Mouse (Mus musculus): Measurements from ENCODE around the gene Kif5c. TPM values are rescaled to one million over a fixed set of nuclear protein-coding genes. Genes with fewer than 3 reads are reported as not detected.

The Kif5c gene
- polyA plus RNA-seq, 1 experiment from 2014 or later = 251 TPM

DNA sequence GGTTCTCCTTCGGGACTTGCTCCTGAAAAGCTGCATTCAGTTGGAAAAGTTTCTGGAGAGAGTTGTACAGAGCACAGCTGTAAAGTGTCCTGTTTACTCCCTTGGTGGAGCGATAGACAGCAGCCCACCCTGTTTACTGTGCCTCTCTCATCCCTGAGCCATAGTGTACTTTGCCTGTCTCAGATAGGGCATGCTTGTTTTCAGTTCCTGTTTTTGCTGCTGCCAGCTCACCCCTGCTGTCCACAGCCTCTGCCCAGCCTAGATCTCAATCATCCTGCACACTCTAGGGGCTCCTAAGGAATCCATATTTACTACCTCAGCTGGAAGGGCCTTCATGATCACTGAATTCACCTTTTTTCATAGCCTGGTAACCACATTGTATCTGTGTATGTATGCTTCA is 65.7 kb downstream of the Kif5c start:
- DNase-seq (no peak), ATAC-seq (ENCODE audit: low FRiP score, low TSS enrichment) (no peak)
- H3K4me2 ChIP-seq (ENCODE audit: low read length) = no peak overlapping the region
- 37% methylated on average over 2 of the region's 2 CpGs for WGBS
- no peak overlapping the region for H3K9ac ChIP-seq (replicated peaks; ENCODE audit: low read length)
- peak overlapping the region; percentile 74; the same call in 1 of the 2 replicates for H3K27ac ChIP-seq (replicated peaks; ENCODE audit: low read depth, low read length)
- no peaks in the 10 kb centered on the region for H3K27me3 ChIP-seq (ENCODE audit: control insufficient read depth, insufficient read depth, low read length)
- H3K4me1 ChIP-seq (ENCODE audit: control insufficient read depth, insufficient read depth, low read length) = peaks cover 27% of the 10 kb centered on the region
- H3K9me3 ChIP-seq (ENCODE audit: control insufficient read depth, low read length) = no peaks in the 10 kb centered on the region
- H3K36me3 ChIP-seq (ENCODE audit: control insufficient read depth, insufficient read depth, low read length) = peaks cover 14% of the 10 kb centered on the region; the same call in 1 of the 2 replicates
- no peak overlapping the region for H3K4me3 ChIP-seq (replicated peaks; ENCODE audit: low read depth, low read length)

- Histone ChIP-seq H3K27ac (replicated peaks; ENCODE audit: low read depth, low read length) (peak overlapping the region; percentile 15; the same call in 1 of the 2 replicates), H3K9me3 (ENCODE audit: control insufficient read depth, low read length) (no peaks in the 10 kb centered on the region), H3K27me3 (ENCODE audit: control insufficient read depth, insufficient read depth, low read length) (no peaks in the 10 kb centered on the region), H3K4me2 (ENCODE audit: low read length) (no peak overlapping the region), H3K36me3 (ENCODE audit: control insufficient read depth, insufficient read depth, low read length) (peaks cover 12% of the 10 kb centered on the region; the same call in 1 of the 2 replicates), H3K9ac (replicated peaks; ENCODE audit: low read length) (no peak overlapping the region), H3K4me1 (ENCODE audit: control insufficient read depth, insufficient read depth, low read length) (peaks cover 42% of the 10 kb centered on the region), H3K4me3 (replicated peaks; ENCODE audit: low read depth, low read length) (no peak overlapping the region)
- ATAC-seq (ENCODE audit: low FRiP score, low TSS enrichment) (peak; percentile 62; the same call in 1 of the 2 replicates), DNase-seq (peak; percentile 78)
- 22% methylated on average over 9 of the region's 9 CpGs for WGBS
Measured at GRCm38 (mm10) chr2:49690421-49690826, 71.3 kb downstream of the Kif5c start.

DNA sequence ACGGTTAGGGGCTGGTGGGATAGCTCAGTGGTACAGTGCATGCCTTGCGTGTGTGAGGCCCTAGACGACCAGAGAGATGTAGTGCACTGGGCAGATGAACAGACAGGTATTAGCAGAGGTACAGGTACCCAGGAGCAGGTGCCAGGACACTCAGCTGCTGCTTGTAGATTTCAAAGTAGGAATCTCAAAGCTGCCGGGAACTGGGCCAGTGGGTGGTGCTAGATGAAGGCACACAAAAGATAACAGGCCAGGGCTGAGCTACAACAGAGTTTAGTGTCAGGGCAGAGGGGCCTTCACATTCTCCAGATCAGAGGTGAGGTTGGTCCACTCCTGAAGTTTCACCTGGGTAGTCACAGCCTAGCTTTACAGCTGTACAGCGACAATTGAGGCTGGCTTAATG is 72.3 kb downstream of the Kif5c start:
- Histone ChIP-seq H3K36me3 (ENCODE audit: control insufficient read depth, insufficient read depth, low read length) (peaks cover 16% of the 10 kb centered on the region; the same call in 1 of the 2 replicates), H3K4me1 (ENCODE audit: control insufficient read depth, insufficient read depth, low read length) (peaks cover 43% of the 10 kb centered on the region), H3K9me3 (ENCODE audit: control insufficient read depth, low read length) (no peaks in the 10 kb centered on the region), H3K27me3 (ENCODE audit: control insufficient read depth, insufficient read depth, low read length) (no peaks in the 10 kb centered on the region), H3K9ac (replicated peaks; ENCODE audit: low read length) (no peak overlapping the region), H3K4me2 (ENCODE audit: low read length) (no peak overlapping the region), H3K27ac (replicated peaks; ENCODE audit: low read depth, low read length) (peak overlapping the region; percentile 15), H3K4me3 (replicated peaks; ENCODE audit: low read depth, low read length) (no peak overlapping the region)
- DNase-seq (no peak), ATAC-seq (ENCODE audit: low FRiP score, low TSS enrichment) (no peak)
- WGBS = 75% methylated on average over 5 of the region's 5 CpGs

- no peak overlapping the region for H3K9ac ChIP-seq (replicated peaks; ENCODE audit: low read length)
- ATAC-seq (ENCODE audit: low FRiP score, low TSS enrichment) (no peak), DNase-seq (no peak)
- no peaks in the 10 kb centered on the region for H3K27me3 ChIP-seq (ENCODE audit: control insufficient read depth, insufficient read depth, low read length)
- H3K36me3 ChIP-seq (ENCODE audit: control insufficient read depth, insufficient read depth, low read length) = peaks cover 38% of the 10 kb centered on the region
- H3K9me3 ChIP-seq (ENCODE audit: control insufficient read depth, low read length) = no peaks in the 10 kb centered on the region
- no peak overlapping the region for H3K4me3 ChIP-seq (replicated peaks; ENCODE audit: low read depth, low read length)
- H3K4me1 ChIP-seq (ENCODE audit: control insufficient read depth, insufficient read depth, low read length) = peaks cover 41% of the 10 kb centered on the region
- WGBS = 46% methylated on average over 10 of the region's 10 CpGs
- no peak overlapping the region for H3K4me2 ChIP-seq (ENCODE audit: low read length)
- H3K27ac ChIP-seq (replicated peaks; ENCODE audit: low read depth, low read length) = peak overlapping the region; percentile 16; the same call in 1 of the 2 replicates
Measured at GRCm38 (mm10) chr2:49694727-49695126, 75.6 kb downstream of the Kif5c start.

DNA sequence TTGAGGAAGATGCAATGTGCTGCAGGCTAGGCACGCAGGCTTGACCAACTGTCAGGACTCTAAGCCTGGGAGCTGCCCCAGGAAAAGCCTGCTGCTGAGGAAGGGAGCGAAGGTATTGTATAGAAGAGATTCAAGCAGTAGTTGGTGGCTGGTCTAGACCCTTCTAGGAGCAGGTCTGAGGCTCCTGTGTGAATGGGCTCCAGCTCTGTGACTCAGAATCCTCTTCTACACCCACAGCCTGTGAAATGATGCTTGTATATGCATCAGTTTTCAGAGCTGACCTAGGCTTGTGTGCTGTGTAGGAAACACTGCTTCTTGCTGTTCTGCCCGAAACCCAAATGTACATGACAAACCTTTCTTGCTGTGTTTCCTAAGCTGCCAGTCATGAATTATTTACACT is 76.4 kb downstream of the Kif5c start:
- Histone ChIP-seq H3K4me3 (replicated peaks; ENCODE audit: low read depth, low read length) (no peak overlapping the region), H3K4me1 (ENCODE audit: control insufficient read depth, insufficient read depth, low read length) (peaks cover 35% of the 10 kb centered on the region), H3K27me3 (ENCODE audit: control insufficient read depth, insufficient read depth, low read length) (no peaks in the 10 kb centered on the region), H3K36me3 (ENCODE audit: control insufficient read depth, insufficient read depth, low read length) (peaks cover 45% of the 10 kb centered on the region), H3K9me3 (ENCODE audit: control insufficient read depth, low read length) (no peaks in the 10 kb centered on the region), H3K27ac (replicated peaks; ENCODE audit: low read depth, low read length) (no peak overlapping the region), H3K4me2 (ENCODE audit: low read length) (no peak overlapping the region), H3K9ac (replicated peaks; ENCODE audit: low read length) (no peak overlapping the region)
- DNase-seq (no peak), ATAC-seq (ENCODE audit: low FRiP score, low TSS enrichment) (no peak)
- 73% methylated on average over 3 of the region's 3 CpGs for WGBS

GRCm38 (mm10) chr2:49698851-49699250 is 79.8 kb downstream of the Kif5c start:
- H3K27ac ChIP-seq (replicated peaks; ENCODE audit: low read depth, low read length) = no peak overlapping the region
- no peak overlapping the region for H3K4me2 ChIP-seq (ENCODE audit: low read length)
- DNase-seq (no peak), ATAC-seq (ENCODE audit: low FRiP score, low TSS enrichment) (no peak)
- H3K4me1 ChIP-seq (ENCODE audit: control insufficient read depth, insufficient read depth, low read length) = peaks cover 11% of the 10 kb centered on the region; the same call in 1 of the 2 replicates
- H3K36me3 ChIP-seq (ENCODE audit: control insufficient read depth, insufficient read depth, low read length) = peaks cover 77% of the 10 kb centered on the region
- no peaks in the 10 kb centered on the region for H3K9me3 ChIP-seq (ENCODE audit: control insufficient read depth, low read length)
- no peak overlapping the region for H3K9ac ChIP-seq (replicated peaks; ENCODE audit: low read length)
- no peak overlapping the region for H3K4me3 ChIP-seq (replicated peaks; ENCODE audit: low read depth, low read length)
- H3K27me3 ChIP-seq (ENCODE audit: control insufficient read depth, insufficient read depth, low read length) = no peaks in the 10 kb centered on the region
- 97% methylated on average over 5 of the region's 5 CpGs for WGBS

DNA sequence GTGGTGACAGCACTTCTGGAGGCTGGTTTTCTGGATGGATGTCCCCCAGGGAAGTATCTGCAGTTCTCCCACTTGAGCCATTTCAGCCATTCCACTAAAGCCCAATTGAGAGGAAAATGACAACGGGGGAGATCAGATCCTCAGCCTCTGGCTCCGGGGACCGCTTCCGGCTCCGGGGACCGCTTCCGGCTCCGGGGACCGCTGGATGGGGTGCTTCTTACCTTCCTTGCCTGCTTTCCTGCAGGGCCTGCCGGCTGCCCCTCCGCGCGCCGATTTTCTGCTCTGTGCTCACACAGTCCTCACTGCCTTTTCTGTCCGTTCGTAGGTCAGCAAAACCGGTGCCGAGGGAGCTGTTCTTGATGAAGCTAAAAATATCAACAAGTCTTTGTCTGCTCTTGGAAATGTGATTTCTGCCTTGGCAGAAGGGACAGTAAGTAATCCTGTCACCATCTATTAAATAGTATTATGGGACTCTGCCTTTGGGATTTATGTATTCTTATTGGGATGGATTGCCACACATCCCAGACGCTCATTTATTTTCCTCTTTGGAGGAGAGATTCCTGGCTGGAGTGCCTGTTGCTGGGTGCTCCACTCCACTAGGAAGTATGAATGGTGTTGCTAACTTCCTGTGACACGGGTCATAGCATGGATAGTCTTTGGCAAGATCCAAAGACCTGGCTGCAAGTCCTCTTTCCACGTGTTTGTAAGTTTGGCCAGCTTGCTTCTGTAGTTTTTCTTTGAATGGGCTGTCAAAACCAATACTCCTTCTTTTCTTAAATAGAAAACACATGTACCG is 81.3 kb downstream of the Kif5c start:
- no peak for DNase-seq

GRCm38 (mm10) chr2:49710223-49710622 is 91.1 kb downstream of the Kif5c start:
- Histone ChIP-seq H3K27ac (replicated peaks; ENCODE audit: low read depth, low read length) (no peak overlapping the region), H3K36me3 (ENCODE audit: control insufficient read depth, insufficient read depth, low read length) (peaks cover 69% of the 10 kb centered on the region), H3K4me2 (ENCODE audit: low read length) (no peak overlapping the region), H3K4me3 (replicated peaks; ENCODE audit: low read depth, low read length) (no peak overlapping the region), H3K9ac (replicated peaks; ENCODE audit: low read length) (no peak overlapping the region), H3K27me3 (ENCODE audit: control insufficient read depth, insufficient read depth, low read length) (no peaks in the 10 kb centered on the region), H3K4me1 (ENCODE audit: control insufficient read depth, insufficient read depth, low read length) (0 out of 2 replicates have a peak, but pooled peaks cover 3% of the 10 kb centered on the region), H3K9me3 (ENCODE audit: control insufficient read depth, low read length) (no peaks in the 10 kb centered on the region)
- ATAC-seq (ENCODE audit: low FRiP score, low TSS enrichment) = no peak
- 78% methylated on average over 3 of the region's 3 CpGs for WGBS
- no peak for DNase-seq

More for the DNA sequence above, 81.3 kb downstream of the Kif5c start:
- WGBS = 93% methylated on average over 22 of the region's 22 CpGs
- no peak overlapping the region for H3K4me2 ChIP-seq (ENCODE audit: low read length)
- H3K4me1 ChIP-seq (ENCODE audit: control insufficient read depth, insufficient read depth, low read length) = peaks cover 1% of the 10 kb centered on the region; the same call in 1 of the 2 replicates
- no peak overlapping the region for H3K4me3 ChIP-seq (replicated peaks; ENCODE audit: low read depth, low read length)
- ATAC-seq (ENCODE audit: low FRiP score, low TSS enrichment) = no peak
- H3K36me3 ChIP-seq (ENCODE audit: control insufficient read depth, insufficient read depth, low read length) = peaks cover 84% of the 10 kb centered on the region
- H3K9ac ChIP-seq (replicated peaks; ENCODE audit: low read length) = no peak overlapping the region
- H3K27me3 ChIP-seq (ENCODE audit: control insufficient read depth, insufficient read depth, low read length) = no peaks in the 10 kb centered on the region
- no peaks in the 10 kb centered on the region for H3K9me3 ChIP-seq (ENCODE audit: control insufficient read depth, low read length)
- no peak overlapping the region for H3K27ac ChIP-seq (replicated peaks; ENCODE audit: low read depth, low read length)

DNA sequence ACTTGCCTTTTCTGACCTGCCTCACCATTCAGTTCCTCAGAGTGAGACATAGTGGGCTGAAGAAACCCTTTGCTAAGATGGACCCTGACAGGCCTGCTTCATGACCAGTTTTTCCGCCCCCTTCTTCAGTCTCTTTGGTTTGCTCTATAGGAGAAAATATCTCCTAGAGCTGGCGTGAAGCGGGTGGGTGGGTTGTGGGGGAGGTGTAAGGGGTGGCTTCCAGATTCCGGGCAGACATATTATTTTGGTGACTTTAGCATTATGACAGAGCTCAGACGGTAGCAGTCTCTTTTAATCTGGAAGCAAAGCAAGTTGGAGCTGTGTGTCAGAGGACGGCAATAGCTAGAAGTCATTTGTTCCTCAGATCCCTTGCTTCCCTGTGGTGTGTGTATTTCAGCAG is 92.6 kb downstream of the Kif5c start:
- Histone ChIP-seq H3K9ac (replicated peaks; ENCODE audit: low read length) (no peak overlapping the region), H3K4me2 (ENCODE audit: low read length) (no peak overlapping the region), H3K4me3 (replicated peaks; ENCODE audit: low read depth, low read length) (no peak overlapping the region), H3K27ac (replicated peaks; ENCODE audit: low read depth, low read length) (no peak overlapping the region; the same call in 1 of the 2 replicates), H3K9me3 (ENCODE audit: control insufficient read depth, low read length) (no peaks in the 10 kb centered on the region), H3K4me1 (ENCODE audit: control insufficient read depth, insufficient read depth, low read length) (0 out of 2 replicates have a peak, but pooled peaks cover 3% of the 10 kb centered on the region), H3K36me3 (ENCODE audit: control insufficient read depth, insufficient read depth, low read length) (peaks cover 65% of the 10 kb centered on the region), H3K27me3 (ENCODE audit: control insufficient read depth, insufficient read depth, low read length) (no peaks in the 10 kb centered on the region)
- ATAC-seq (ENCODE audit: low FRiP score, low TSS enrichment) = no peak
- DNase-seq = no peak
- WGBS = 80% methylated on average over 6 of the region's 6 CpGs
